Mouse (Mus musculus) liver, postnatal 0 days (tissue): ENCODE data around the gene Cbx7.

Experiments
- CTCF ChIP-seq: sonication (generic); IDR thresholded peaks from 2 replicates; pipeline ENCODE4 v1.5.1; 2016; ENCODE audit warnings: antibody characterized with exemption, low read depth
- EP300 ChIP-seq: IDR thresholded peaks from 2 replicates; pipeline ENCODE4 v1.6.1; 2016; ENCODE audit warnings: antibody characterized with exemption, low read depth, mild to moderate bottlenecking

DNA sequence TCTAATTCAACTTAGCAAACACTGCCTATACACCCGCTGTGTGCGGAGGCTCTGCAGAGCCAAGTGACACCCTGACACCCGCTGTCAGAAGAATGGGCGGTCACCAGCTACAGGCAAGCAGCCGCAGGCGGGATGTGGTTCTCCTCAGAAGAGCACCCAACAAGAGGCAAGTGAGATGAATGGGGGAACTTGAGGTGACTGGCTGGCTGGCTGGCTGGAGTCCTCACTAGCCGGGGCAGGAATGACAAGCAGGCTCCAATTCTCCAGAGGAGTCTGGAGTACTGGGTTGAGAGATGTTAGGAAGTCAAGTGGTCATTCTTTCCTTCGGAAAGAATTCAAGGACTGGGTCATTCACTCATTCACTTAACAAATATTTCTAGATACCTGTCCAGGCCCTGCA lies 14.4 kb downstream of the Cbx7 start:
- no peak for TF ChIP-seq CTCF
- TF ChIP-seq EP300: no peak
